Mouse (Mus musculus): ENCODE measurements around the gene Atp2c2. TPM values are rescaled to one million over a fixed set of nuclear protein-coding genes. Genes with fewer than 3 reads are reported as not detected.

Gene Atp2c2
- total RNA-seq, 2 experiments from 2014 or later = not detected

DNA sequence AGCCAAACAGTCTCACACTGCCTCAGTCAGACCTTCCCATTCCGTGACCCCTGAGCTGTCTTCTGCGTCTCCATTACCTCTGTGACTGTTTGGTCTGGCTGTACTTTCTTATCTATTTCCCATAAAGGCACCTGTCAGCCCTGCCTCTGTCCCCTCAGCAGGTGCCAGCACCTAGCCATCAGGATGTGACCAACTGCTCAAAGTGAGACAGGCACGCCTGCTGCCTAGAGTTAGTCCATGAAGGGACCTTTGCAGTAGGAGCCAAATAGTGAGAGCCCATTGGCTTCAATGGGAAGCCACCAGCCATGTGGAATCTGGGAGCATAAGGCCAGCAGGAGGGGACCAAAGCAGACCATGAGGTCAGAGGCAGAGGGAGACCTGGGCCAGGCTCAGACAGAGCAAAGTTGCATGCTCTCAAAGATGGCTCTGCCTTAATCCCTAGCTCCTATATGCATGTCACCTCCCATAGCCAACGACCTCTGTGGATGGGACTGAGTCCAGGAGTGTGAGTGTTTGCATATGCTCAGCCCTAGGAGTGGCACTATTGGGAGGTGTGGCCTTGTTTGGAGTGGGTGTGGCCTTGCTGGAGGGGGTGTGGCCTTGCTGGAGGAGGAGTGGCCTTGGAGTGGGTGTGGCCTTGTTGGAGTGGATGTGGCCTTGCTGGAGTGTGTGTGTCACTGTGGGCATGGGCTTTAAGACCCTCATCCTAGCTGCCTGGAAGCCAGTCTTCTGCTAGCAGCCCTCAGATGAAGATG lies 81.5 kb downstream of the Atp2c2 start:
- no peak for DNase-seq (ENCODE audit: low spot score in 2 of 2)

GRCm38 (mm10) chr8:119782715-119783114 lies 82.9 kb downstream of the Atp2c2 start:
- peak; percentile 63 to 81 for DNase-seq (ENCODE audit: low spot score in 2 of 2)

DNA sequence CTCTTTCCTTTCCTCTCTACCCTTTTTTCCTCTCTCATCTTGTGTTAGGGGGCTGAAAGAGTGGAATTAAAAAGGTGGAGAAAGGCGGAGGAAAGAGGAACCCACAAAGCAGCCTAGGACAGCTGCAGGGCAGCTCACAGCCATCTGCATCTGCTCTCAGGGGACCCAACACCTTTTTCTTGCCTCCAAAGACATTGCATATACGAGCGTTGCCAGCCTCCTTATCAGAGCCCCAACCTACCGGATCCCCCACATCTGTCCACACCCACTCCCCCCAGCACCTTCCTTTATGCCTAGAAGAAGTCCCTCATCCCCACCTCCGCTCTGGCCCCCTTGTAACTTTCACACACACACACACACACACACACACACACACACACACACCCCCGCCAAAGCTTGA lies 83.8 kb downstream of the Atp2c2 start:
- DNase-seq (ENCODE audit: low spot score in 2 of 2) = no peak

DNA sequence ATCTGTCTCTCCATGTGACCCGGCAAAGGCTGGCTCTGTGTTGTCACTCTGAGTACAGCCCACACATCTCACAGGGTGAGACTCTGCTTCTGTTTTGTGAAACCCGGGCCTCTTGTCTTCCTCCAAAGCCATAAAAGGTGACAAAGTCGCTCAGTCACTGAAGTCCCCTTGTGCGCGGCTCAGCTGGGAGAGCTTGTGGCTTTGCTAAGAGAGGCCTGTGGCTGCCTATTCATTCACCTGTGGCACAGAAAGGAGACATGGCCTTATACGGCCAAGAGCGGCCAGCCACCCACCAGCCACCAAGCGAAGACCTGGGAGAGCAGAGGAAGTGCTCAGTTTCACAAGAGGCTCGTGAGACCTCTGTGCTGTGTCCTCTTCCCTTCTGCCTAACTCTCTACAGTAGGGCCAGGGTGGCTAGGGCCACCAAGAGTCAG lies 84.3 kb downstream of the Atp2c2 start:
- no peak for DNase-seq (ENCODE audit: low spot score in 2 of 2)

DNA sequence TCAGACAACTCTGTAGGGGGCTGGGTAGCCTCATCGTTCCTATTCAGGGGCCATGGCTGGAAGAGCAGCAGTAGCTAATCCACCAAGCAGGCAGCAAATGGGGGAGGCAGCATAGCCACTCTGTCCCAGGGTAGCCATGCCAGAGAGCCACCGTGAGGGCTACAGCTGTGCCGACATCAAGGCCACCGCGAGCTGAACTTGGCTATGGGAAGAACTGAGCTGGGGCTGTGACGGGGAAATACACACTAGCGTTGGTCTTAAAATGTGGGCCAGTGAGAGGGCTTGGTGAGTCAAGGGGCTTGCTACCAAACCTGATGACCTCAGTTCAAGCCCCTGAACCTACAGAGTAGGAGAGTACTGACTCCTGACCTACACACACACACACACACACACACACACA lies 84.9 kb downstream of the Atp2c2 start:
- DNase-seq (ENCODE audit: low spot score in 2 of 2) = no peak

GRCm38 (mm10) chr8:119785764-119786405 lies 86.1 kb downstream of the Atp2c2 start:
- DNase-seq (ENCODE audit: low spot score in 2 of 2) = no peak

DNA sequence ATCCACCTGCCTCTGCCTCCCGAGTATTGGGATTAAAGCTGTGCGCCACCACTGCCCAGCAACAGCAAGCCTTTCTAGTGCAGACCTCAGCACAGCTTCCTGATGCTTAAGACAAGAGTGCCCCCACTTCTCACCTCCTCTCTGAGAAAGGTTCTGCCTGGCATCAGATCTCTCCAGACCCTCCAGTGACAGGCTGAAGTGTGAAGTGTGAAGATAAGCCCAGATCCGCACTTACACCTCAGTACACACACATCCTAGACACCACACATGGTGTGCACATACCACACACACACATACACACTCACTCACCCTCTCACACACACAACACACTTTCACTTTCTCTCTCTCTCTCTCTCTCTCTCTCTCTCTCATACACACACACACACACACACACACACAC lies 87.1 kb downstream of the Atp2c2 start:
- DNase-seq (ENCODE audit: low spot score in 2 of 2) = no peak

DNA sequence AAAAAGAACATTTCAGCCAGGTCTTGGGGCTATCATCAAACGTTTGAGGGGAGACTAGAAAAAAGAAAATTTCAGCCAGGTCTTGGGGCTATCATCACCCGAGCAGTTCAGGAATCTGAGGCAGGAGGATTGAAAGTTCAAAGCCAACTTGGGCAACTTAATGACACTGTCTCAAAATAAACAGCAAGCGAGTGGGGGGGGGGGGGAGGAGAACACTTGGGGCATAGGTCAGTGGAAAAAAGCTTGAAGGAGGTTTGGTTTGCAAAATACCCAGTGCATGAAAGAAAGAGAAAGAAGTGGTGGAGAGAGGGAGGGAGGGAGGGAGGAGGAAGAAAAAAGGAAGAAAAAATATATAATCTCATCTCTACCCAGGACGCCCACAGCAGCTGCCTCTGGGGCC lies 87.5 kb downstream of the Atp2c2 start:
- no peak for DNase-seq (ENCODE audit: low spot score in 2 of 2)

- DNase-seq (ENCODE audit: low spot score in 2 of 2) = no peak
Measured at GRCm38 (mm10) chr8:119788607-119789381, 89.0 kb downstream of the Atp2c2 start.

DNA sequence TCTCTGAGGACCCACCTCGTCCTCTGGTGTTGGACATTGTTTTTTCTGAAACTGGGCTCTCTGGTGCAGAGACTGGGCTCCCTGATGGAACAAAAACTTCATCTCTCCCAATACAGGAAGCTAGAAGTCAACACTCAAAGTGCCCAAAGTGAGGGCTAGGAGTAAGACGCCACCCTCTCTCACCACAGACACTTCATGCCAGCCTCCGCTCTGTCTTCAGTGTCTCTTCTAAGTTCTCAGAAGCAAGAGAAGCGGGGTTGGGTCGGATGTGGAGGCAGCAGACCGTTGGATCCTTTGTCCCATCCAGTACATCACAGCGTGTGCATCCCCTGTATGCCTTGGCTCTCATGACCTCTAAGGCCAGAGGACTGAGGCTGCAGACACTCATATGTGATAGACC lies 89.8 kb downstream of the Atp2c2 start:
- no peak for DNase-seq (ENCODE audit: low spot score in 2 of 2)

DNA sequence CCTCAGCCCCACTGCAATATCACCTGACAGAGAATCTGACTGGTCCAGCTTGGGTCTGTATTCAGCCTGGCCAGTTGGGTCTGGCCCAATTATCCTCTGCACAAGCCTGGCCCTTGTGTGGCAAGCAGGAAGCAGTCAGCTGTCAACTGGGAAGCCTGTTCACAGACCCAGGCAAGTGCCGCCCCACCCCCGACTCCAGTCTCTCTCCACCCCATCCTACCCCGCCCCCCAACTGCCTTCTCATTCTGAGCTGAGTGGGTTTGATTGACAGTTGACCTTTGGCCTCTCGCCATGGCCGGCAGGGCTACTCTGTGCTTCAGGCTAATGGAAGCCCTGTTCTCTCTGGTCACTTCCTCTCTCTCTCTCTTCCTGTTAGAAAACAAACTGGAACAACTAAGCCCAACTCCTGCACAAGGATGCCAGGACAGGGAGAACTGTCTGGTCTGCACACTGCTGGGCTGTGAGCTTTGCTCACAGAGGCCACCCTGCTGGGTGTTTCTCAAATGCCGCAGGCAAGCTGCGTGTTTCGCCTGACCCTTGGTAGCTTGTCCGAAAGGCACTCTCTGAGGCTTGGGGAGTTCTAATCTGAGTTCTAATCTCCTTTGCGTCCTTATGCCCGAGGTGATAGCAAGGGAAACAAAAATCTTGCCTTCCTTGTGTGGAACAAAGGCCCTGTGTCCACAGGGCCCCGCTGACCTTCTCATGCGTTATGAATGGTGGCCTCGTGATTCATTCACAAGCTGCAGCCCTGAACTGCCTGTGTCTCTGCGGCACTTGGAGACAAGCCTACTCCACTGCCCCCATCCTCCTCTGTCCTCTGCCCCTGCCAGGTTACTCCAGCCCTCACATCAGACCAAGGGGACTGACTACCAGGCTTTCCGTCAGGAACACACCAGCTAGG lies 92.2 kb downstream of the Atp2c2 start:
- peak in 1 of 2 experiments; percentile 50 for DNase-seq (ENCODE audit: low spot score in 2 of 2)

GRCm38 (mm10) chr8:119794689-119795088 lies 94.9 kb downstream of the Atp2c2 start:
- no peak for DNase-seq (ENCODE audit: low spot score in 2 of 2)

GRCm38 (mm10) chr8:119795651-119796050 lies 95.8 kb downstream of the Atp2c2 start:
- no peak for DNase-seq (ENCODE audit: low spot score in 2 of 2)

GRCm38 (mm10) chr8:119798170-119798964 lies 98.6 kb downstream of the Atp2c2 start:
- DNase-seq (ENCODE audit: low spot score in 2 of 2) = peak in 1 of 2 experiments; percentile 56

- no peak for DNase-seq (ENCODE audit: low spot score in 2 of 2)
Measured at GRCm38 (mm10) chr8:119798965-119799264, 99.1 kb downstream of the Atp2c2 start.

GRCm38 (mm10) chr8:119801168-119801567 lies 101.4 kb downstream of the Atp2c2 start:
- no peak for DNase-seq (ENCODE audit: low spot score in 2 of 2)

GRCm38 (mm10) chr8:119802592-119802991 lies 102.8 kb downstream of the Atp2c2 start:
- DNase-seq (ENCODE audit: low spot score in 2 of 2) = no peak

DNA sequence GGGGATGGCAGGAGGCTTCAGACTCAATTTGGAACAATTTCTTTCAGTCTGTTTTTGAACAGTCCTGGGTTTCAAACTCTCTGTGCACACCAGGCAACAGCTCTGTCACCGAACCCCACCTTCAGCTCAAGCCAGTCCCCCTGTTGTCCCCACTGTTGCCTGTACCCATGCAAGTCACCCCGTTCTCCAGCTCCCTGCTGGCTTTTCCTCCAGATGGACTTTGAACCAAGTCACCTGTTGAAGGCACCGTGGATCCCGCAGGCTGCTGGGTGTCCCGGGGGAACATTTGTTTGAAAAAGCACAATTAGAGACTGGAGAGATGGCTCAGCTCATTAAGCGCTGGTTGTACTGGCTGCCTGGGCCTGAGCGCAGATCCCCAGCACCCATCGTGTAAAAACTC lies 105.5 kb downstream of the Atp2c2 start:
- DNase-seq (ENCODE audit: low spot score in 2 of 2) = no peak

GRCm38 (mm10) chr8:119806422-119807263 lies 106.8 kb downstream of the Atp2c2 start:
- no peak for DNase-seq (ENCODE audit: low spot score in 2 of 2)
